Mouse (Mus musculus) myocyte (in vitro differentiated cells): ENCODE data around the gene Mtcl1. TPM values are rescaled to one million over a fixed set of nuclear protein-coding genes. Genes with fewer than 3 reads are reported as not detected.
A peak's percentile ranks its signal among the peaks of the same experiment; 100 is the strongest.

Experiments
- H3K27me3 ChIP-seq: one replicate; pipeline ENCODE4 v1.6.1; 2011; ENCODE audit not compliant: control insufficient read depth, insufficient read depth, insufficient read length
- H3K36me3 ChIP-seq: one replicate; pipeline ENCODE4 v1.6.1; 2011; ENCODE audit not compliant: control insufficient read depth, insufficient read depth
- H3K4me2 ChIP-seq: one replicate; pipeline ENCODE4 v1.6.1; 2011; ENCODE audit warnings: low read depth, control low read depth
- H3K4me3 ChIP-seq: one replicate; pipeline ENCODE4 v1.5.1; 2011; ENCODE audit warnings: mild to moderate bottlenecking, control low read depth, moderate library complexity
- H3K79me2 ChIP-seq: one replicate; pipeline ENCODE4 v1.6.1; 2011; ENCODE audit not compliant: control insufficient read depth, insufficient read depth
- H3ac ChIP-seq: one replicate; pipeline ENCODE4 v1.6.1; 2011; ENCODE audit not compliant: control insufficient read depth, insufficient read length
- CEBPB ChIP-seq: IDR thresholded peaks from 2 replicates; pipeline ENCODE4 v1.6.1; 2011; ENCODE audit warnings: mild to moderate bottlenecking, moderate library complexity; ENCODE audit not compliant: poor library complexity, insufficient read depth, severe bottlenecking
- E2F4 ChIP-seq: IDR thresholded peaks from one replicate; pipeline ENCODE4 v1.6.1; 2011; ENCODE audit warnings: mild to moderate bottlenecking, control low read depth, moderate library complexity; ENCODE audit not compliant: insufficient read depth
- MAX ChIP-seq: IDR thresholded peaks from one replicate; pipeline ENCODE4 v1.6.1; 2011; ENCODE audit warnings: low read depth, mild to moderate bottlenecking, control low read depth
- MYOD1 ChIP-seq, 3 experiments: IDR thresholded peaks; one replicate each; pipeline ENCODE4 v1.6.1; 2011; ENCODE audit warnings: control low read depth in 2 of 3, low read depth in 2 of 3, mild to moderate bottlenecking in 2 of 3, moderate library complexity in 1 of 3; ENCODE audit not compliant: insufficient read length in 2 of 3, control insufficient read depth in 1 of 3
- MYOG ChIP-seq, 3 experiments: IDR thresholded peaks; one replicate each; pipeline ENCODE4 v1.6.1; 2011; ENCODE audit warnings: control low read depth in 2 of 3, low read depth in 2 of 3, mild to moderate bottlenecking in 2 of 3; ENCODE audit not compliant: insufficient read length in 2 of 3, control insufficient read depth in 1 of 3, insufficient read depth in 1 of 3
- POLR2A ChIP-seq: IDR thresholded peaks from one replicate; pipeline ENCODE4 v1.6.1; 2011; ENCODE audit warnings: low read depth, mild to moderate bottlenecking, control low read depth, moderate library complexity; ENCODE audit not compliant: insufficient read length
- POLR2AphosphoS2 ChIP-seq: IDR thresholded peaks from one replicate; pipeline ENCODE4 v1.6.1; 2011; ENCODE audit warnings: low read depth, control low read depth; ENCODE audit not compliant: insufficient read length
- REST ChIP-seq: IDR thresholded peaks from one replicate; pipeline ENCODE4 v1.6.1; 2011; ENCODE audit warnings: mild to moderate bottlenecking, control low read depth, moderate library complexity; ENCODE audit not compliant: insufficient read depth, insufficient read length
- SRF ChIP-seq: IDR thresholded peaks from one replicate; pipeline ENCODE4 v1.6.1; 2011; ENCODE audit warnings: low read depth; ENCODE audit not compliant: control insufficient read depth, insufficient read length
- TCF12 ChIP-seq: IDR thresholded peaks from one replicate; pipeline ENCODE4 v1.6.1; 2011; ENCODE audit warnings: mild to moderate bottlenecking, control low read depth; ENCODE audit not compliant: poor library complexity, insufficient read depth, severe bottlenecking
- TCF3 ChIP-seq: IDR thresholded peaks from one replicate; pipeline ENCODE4 v1.6.1; 2011; ENCODE audit warnings: low read depth, control low read depth; ENCODE audit not compliant: insufficient read length
- USF1 ChIP-seq: IDR thresholded peaks from one replicate; pipeline ENCODE4 v1.6.1; 2011; ENCODE audit warnings: low read depth, mild to moderate bottlenecking, control low read depth, moderate library complexity
- polyA plus RNA-seq: library from polyadenylated mRNA; unstranded; fragments of >200 nt; fragmentation: generic; extraction: Trizol; gene quantifications from one replicate; pipeline ENCODE4 v1.2.1, GENCODE M21; 2012; ENCODE audit warnings: missing spikeins

The Mtcl1 gene
- polyA plus RNA-seq, 1 experiment, result 18.3 TPM

- Histone ChIP-seq H3K4me2 (peak overlapping the region; percentile 80), H3K36me3 (no peaks in the 10 kb centered on the region), H3K4me3 (no peak overlapping the region), H3K79me2 (peaks cover 4% of the 10 kb centered on the region), H3K27me3 (no peaks in the 10 kb centered on the region), H3ac (no peak overlapping the region)
- no peak for TF ChIP-seq SRF
- no peak for TF ChIP-seq REST
- TF ChIP-seq USF1, result no peak
- TF ChIP-seq MAX, result no peak
- TF ChIP-seq E2F4, result no peak
Measured at GRCm38 (mm10) chr17:66417748-66418147, 31.8 kb downstream of the Mtcl1 start.

- peak overlapping the region; percentile 4 for H3K4me3 ChIP-seq
- TF ChIP-seq MYOG (IDR thresholded peaks at IDR 0.05; ENCODE audit: control insufficient read depth in 1 of 3, insufficient read depth in 1 of 3, insufficient read length in 2 of 3, low read depth in 2 of 3), result no peak
- TF ChIP-seq SRF, result no peak
- no peak for TF ChIP-seq MYOD1 (IDR thresholded peaks at IDR 0.05; ENCODE audit: control insufficient read depth in 1 of 3, insufficient read length in 2 of 3, low read depth in 2 of 3)
- TF ChIP-seq REST, result no peak
Measured at GRCm38 (mm10) chr17:66417329-66417728, 32.2 kb downstream of the Mtcl1 start.

GRCm38 (mm10) chr17:66416841-66417313 lies 32.7 kb downstream of the Mtcl1 start:
- Histone ChIP-seq H3K4me2 (peak overlapping the region; percentile 80), H3ac (no peak overlapping the region), H3K4me3 (peak overlapping the region; percentile 4), H3K36me3 (no peaks in the 10 kb centered on the region), H3K27me3 (no peaks in the 10 kb centered on the region), H3K79me2 (peaks cover 4% of the 10 kb centered on the region)
- TF ChIP-seq TCF3, result no peak

More at GRCm38 (mm10) chr17:66417329-66417728, 32.2 kb downstream of the Mtcl1 start:
- Histone ChIP-seq H3K4me2 (peak overlapping the region; percentile 80), H3K79me2 (peaks cover 4% of the 10 kb centered on the region), H3ac (no peak overlapping the region), H3K27me3 (no peaks in the 10 kb centered on the region), H3K36me3 (no peaks in the 10 kb centered on the region)

DNA sequence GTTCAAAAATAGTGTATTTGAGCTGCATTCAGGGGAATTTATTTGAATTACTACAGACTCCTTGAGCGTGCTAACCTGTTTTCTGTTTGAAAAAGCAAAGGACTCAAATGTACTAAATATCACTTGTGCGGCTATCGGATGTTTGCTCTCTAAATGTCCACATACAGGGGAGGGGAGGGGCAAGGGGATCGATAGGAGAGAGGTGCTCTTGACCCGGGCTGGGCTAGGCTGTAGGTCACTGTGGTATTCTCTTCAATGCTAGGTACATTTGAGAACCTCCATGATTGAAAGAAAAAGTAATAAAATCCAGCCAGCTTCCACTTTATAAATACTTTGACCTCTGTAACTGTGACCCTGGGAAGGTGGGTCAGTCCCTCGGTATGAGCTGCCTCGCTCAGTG lies 33.1 kb downstream of the Mtcl1 start:
- no peaks in the 10 kb centered on the region for H3K36me3 ChIP-seq
- no peaks in the 10 kb centered on the region for H3K27me3 ChIP-seq
- TF ChIP-seq CEBPB, result no peak
- TF ChIP-seq POLR2AphosphoS2, result no peak
- TF ChIP-seq E2F4, result no peak
- TF ChIP-seq TCF12, result no peak
- TF ChIP-seq MYOD1 (IDR thresholded peaks at IDR 0.05; ENCODE audit: control insufficient read depth in 1 of 3, insufficient read length in 2 of 3, low read depth in 2 of 3), result no peak
- no peak for TF ChIP-seq MAX
- no peak for TF ChIP-seq POLR2A
- TF ChIP-seq USF1, result no peak
- no peak for TF ChIP-seq REST
- TF ChIP-seq SRF, result no peak
- no peak for TF ChIP-seq TCF3
- no peak for TF ChIP-seq MYOG (IDR thresholded peaks at IDR 0.05; ENCODE audit: control insufficient read depth in 1 of 3, insufficient read depth in 1 of 3, insufficient read length in 2 of 3, low read depth in 2 of 3)
- no peak overlapping the region for H3ac ChIP-seq
- H3K4me3 ChIP-seq, result peak overlapping the region; percentile 4
- peak overlapping the region; percentile 80 for H3K4me2 ChIP-seq
- peaks cover 4% of the 10 kb centered on the region for H3K79me2 ChIP-seq

DNA sequence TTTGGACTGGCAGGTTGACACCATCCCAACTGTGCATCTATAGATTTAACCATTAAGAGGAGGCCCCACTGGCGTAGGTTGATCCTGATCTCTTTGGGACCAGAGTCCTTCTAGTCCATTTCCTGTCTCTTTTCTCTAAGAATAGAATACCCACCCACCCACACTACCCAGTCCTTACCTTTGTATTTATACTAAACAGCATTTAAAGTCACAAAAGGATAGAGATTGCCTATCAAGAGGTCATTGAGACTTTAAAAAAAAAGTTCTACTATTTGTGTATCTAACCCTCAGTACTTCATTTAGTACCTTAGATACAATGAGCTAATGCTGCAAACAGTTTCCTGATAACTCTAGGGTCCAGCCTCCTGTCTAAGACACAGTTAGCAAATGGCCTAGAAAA lies 35.2 kb downstream of the Mtcl1 start:
- Histone ChIP-seq H3K79me2 (peaks cover 4% of the 10 kb centered on the region), H3ac (no peak overlapping the region), H3K4me2 (no peak overlapping the region), H3K27me3 (no peaks in the 10 kb centered on the region), H3K36me3 (no peaks in the 10 kb centered on the region), H3K4me3 (no peak overlapping the region)
- TF ChIP-seq TCF12 (no peak), MYOG (IDR thresholded peaks at IDR 0.05; ENCODE audit: control insufficient read depth in 1 of 3, insufficient read depth in 1 of 3, insufficient read length in 2 of 3, low read depth in 2 of 3) (no peak), MYOD1 (IDR thresholded peaks at IDR 0.05; ENCODE audit: control insufficient read depth in 1 of 3, insufficient read length in 2 of 3, low read depth in 2 of 3) (no peak), CEBPB (no peak), POLR2A (no peak), MAX (no peak), POLR2AphosphoS2 (no peak)
